Mouse (Mus musculus) heart, embryonic 15.5 days (tissue): ENCODE results near the gene Mrpl16. TPM values are rescaled to one million over a fixed set of nuclear protein-coding genes. Genes with fewer than 3 reads are reported as not detected.
A peak's percentile ranks its signal among the peaks of the same experiment; 100 is the strongest.

ENCODE experiments used
- ATAC-seq: fragments of 200-750 bp; cut with Nextera tagmentation; replicated peaks from 2 replicates; pipeline ENCODE4 v1.8.0; 2017; ENCODE audit warnings: low read depth, moderate TSS enrichment; ENCODE audit not compliant: insufficient number of reproducible peaks, insufficient read depth, low FRiP score
- H3K27ac ChIP-seq: fragments of 300-500 bp; sonication (generic); 2 replicates; pipeline ENCODE4 v1.5.1; 2015; ENCODE audit warnings: mild to moderate bottlenecking, inconsistent platforms
- H3K27me3 ChIP-seq: fragments of 300-500 bp; sonication (generic); 2 replicates; pipeline ENCODE4 v1.6.1; 2015; ENCODE audit warnings: inconsistent platforms
- H3K36me3 ChIP-seq: fragments of 300-500 bp; sonication (generic); 2 replicates; pipeline ENCODE4 v1.6.1; 2015; ENCODE audit warnings: mild to moderate bottlenecking, inconsistent platforms
- H3K4me1 ChIP-seq: fragments of 300-500 bp; sonication (generic); replicated peaks from 2 replicates; pipeline ENCODE4 v1.6.1; 2015; ENCODE audit warnings: inconsistent platforms
- H3K4me2 ChIP-seq: fragments of 300-500 bp; sonication (generic); 2 replicates; pipeline ENCODE4 v1.6.1; 2015; ENCODE audit warnings: inconsistent platforms, mild to moderate bottlenecking, moderate library complexity
- H3K4me3 ChIP-seq: fragments of 300-500 bp; sonication (generic); 2 replicates; pipeline ENCODE4 v1.5.1; 2015; ENCODE audit warnings: mild to moderate bottlenecking, inconsistent platforms
- H3K9ac ChIP-seq: fragments of 300-500 bp; sonication (generic); 2 replicates; pipeline ENCODE4 v1.6.1; 2015; ENCODE audit warnings: mild to moderate bottlenecking, inconsistent platforms
- H3K9me3 ChIP-seq: fragments of 300-500 bp; sonication (generic); replicated peaks from 2 replicates; pipeline ENCODE4 v1.6.1; 2016; ENCODE audit warnings: inconsistent platforms
- WGBS: fragments of 180-500 bp; shearing (Covaris S2); methylation state at CpG from one replicate; pipeline ENCODE4 v1.1.7; 2015; ENCODE audit warnings: mixed read lengths; 5-methylcytosine and 5-hydroxymethylcytosine counted together
- polyA plus RNA-seq: library from polyadenylated mRNA; unstranded; fragments of >200 nt; fragmentation: Nextera tagmentation; extraction: Ambion mirVana; gene quantifications from 2 replicates; pipeline ENCODE4 v1.2.1, GENCODE M21; 2015

Gene Mrpl16
- polyA plus RNA-seq, 1 experiment from 2014 or later = 66.6 TPM

GRCm38 (mm10) chr19:11818199-11819142 is 48.3 kb downstream of the Mrpl16 start:
- peak; percentile 76 for ATAC-seq
- Histone ChIP-seq H3K36me3 (no peaks in the 10 kb centered on the region), H3K9ac (peak overlapping the region; percentile 74), H3K4me2 (peak overlapping the region; percentile 99), H3K9me3 (no peaks in the 10 kb centered on the region), H3K4me1 (peaks cover 13% of the 10 kb centered on the region), H3K4me3 (peak overlapping the region; percentile 78), H3K27me3 (0 out of 2 replicates have a peak, but pooled peaks cover 3% of the 10 kb centered on the region), H3K27ac (0 out of 2 replicates have a peak overlapping the region, but pooled peaks have one; percentile 1)
- under 1% methylated on average over 66 of the region's 83 CpGs for WGBS

DNA sequence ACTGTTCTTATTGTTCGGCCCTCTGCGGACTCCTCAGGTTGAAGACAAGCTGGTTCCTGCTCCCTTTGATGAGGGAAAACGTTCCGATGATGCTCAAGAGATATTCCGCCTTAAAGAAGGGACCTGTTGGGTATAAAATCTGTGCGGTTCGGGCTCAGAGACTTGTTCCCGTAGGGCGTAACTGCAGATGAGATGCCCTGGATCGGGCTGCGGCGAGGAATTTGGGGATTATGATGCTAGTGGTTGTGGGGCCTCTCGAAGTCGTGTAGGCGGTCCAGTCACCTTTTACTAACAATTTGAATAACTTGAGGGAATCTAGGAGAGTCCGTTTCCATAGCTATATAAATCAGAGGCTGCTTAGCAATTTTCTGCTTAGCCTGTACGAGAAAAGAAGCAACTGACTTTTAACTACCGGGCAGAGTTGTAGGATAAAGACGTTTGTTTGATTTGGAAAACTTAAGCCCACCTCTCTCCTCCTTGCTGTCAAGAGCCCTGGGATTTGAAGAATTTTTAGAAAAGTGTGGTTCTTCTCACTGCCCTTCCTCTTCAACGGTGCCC is 49.0 kb downstream of the Mrpl16 start, which contains the start of gene Stx3:
Gene Stx3 (minus strand): TSS at position 261 of the 558 bp plus-strand sequence.
- Histone ChIP-seq H3K27me3 (0 out of 2 replicates have a peak, but pooled peaks cover 3% of the 10 kb centered on the region), H3K4me3 (peak within 1 kb of the TSS; percentile 78), H3K4me1 (peaks cover 13% of the 10 kb centered on the region), H3K4me2 (peak within 1 kb of the TSS; percentile 99), H3K9me3 (no peaks in the 10 kb centered on the region), H3K9ac (peak within 1 kb of the TSS; percentile 74), H3K36me3 (no peaks in the 10 kb centered on the region), H3K27ac (0 out of 2 replicates have a peak within 1 kb of the TSS, but pooled peaks have one; percentile 1)
- no peak for ATAC-seq
- WGBS = under 1% methylated on average over 20 of the region's 20 CpGs

GRCm38 (mm10) chr19:11819800-11820199 is 49.6 kb downstream of the Mrpl16 start:
- WGBS = 2% methylated on average over 15 of the region's 15 CpGs
- Histone ChIP-seq H3K27me3 (0 out of 2 replicates have a peak, but pooled peaks cover 3% of the 10 kb centered on the region), H3K36me3 (no peaks in the 10 kb centered on the region), H3K4me2 (peak overlapping the region; percentile 99), H3K9me3 (no peaks in the 10 kb centered on the region), H3K27ac (no peak overlapping the region), H3K9ac (peak overlapping the region; percentile 16; the same call in 1 of the 2 replicates), H3K4me3 (peak overlapping the region; percentile 78), H3K4me1 (peaks cover 13% of the 10 kb centered on the region)
- ATAC-seq = peak; percentile 76

GRCm38 (mm10) chr19:11820211-11820610 is 50.0 kb downstream of the Mrpl16 start:
- Histone ChIP-seq H3K4me3 (peak overlapping the region; percentile 78), H3K9ac (peak overlapping the region; percentile 16; the same call in 1 of the 2 replicates), H3K27me3 (0 out of 2 replicates have a peak, but pooled peaks cover under 1% of the 10 kb centered on the region), H3K9me3 (no peaks in the 10 kb centered on the region), H3K4me2 (peak overlapping the region; percentile 99), H3K27ac (no peak overlapping the region), H3K36me3 (no peaks in the 10 kb centered on the region), H3K4me1 (peaks cover 13% of the 10 kb centered on the region)
- no peak for ATAC-seq
- 41% methylated on average over 6 of the region's 6 CpGs for WGBS

DNA sequence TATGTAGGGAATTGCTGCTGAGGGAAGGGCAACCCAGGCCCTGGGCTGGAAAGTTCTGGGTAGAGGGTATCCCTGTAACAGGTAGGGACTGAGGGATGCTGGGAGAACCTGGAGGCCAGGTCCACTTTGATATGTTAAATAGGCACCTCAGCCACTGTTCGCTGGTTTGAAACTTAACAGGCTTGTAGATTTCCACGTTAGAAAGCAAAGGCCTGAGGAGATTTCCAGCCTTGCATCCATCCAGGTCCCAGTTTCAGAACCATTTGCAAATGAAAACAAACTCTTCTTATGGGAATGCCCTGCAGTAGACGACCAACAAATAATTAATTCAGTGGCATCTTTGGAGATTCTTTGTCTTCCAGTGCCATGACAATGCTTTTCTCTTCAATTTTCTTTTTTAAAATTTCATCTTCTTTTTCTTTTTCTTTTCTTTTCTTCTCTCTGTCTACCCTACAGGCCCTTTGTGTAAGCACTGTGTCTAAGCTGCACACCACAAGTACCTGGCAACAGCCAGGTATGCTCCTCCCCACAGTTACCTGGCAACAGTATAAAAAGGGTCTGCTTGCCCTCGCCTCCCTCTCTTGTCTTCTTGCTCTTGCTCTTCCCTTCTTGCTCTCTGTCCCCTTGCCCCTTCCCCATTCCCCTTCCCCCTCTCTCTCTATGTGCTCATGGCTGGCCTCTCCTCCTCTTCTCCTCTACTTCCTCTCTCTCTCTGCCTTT is 53.3 kb downstream of the Mrpl16 start:
- no peak for ATAC-seq
- 41% methylated on average over 4 of the region's 4 CpGs for WGBS
- Histone ChIP-seq H3K4me2 (no peak overlapping the region), H3K9ac (no peak overlapping the region), H3K4me1 (peaks cover 7% of the 10 kb centered on the region), H3K4me3 (no peak overlapping the region), H3K36me3 (no peaks in the 10 kb centered on the region), H3K27ac (no peak overlapping the region), H3K9me3 (no peaks in the 10 kb centered on the region), H3K27me3 (no peaks in the 10 kb centered on the region)

Other genes with a start within 250 kb of the Mrpl16 start
- 0.56 and 0.63 TPM in 2 replicates for gene Ms4a4d, start 233.6 kb upstream of the Mrpl16 start, polyA plus RNA-seq
- gene Ms4a6d, start 165.5 kb upstream of the Mrpl16 start, polyA plus RNA-seq = 3.7 and 5.3 TPM in 2 replicates
- 0.05 TPM in 1 of 2 replicates, not detected in the other for gene Ms4a2, start 146.7 kb upstream of the Mrpl16 start, polyA plus RNA-seq
- 0.14 TPM in 1 of 2 replicates, not detected in the other for gene Ms4a3, start 129.5 kb upstream of the Mrpl16 start, polyA plus RNA-seq
- gene Oosp2, start 109.8 kb upstream of the Mrpl16 start, polyA plus RNA-seq = not detected in 2 replicates
- gene Oosp1, start 79.2 kb upstream of the Mrpl16 start, polyA plus RNA-seq = not detected in 2 replicates
- not detected in 2 replicates for gene Oosp3, start 73.3 kb upstream of the Mrpl16 start, polyA plus RNA-seq
- not detected in 2 replicates for gene Gif, start 22.8 kb upstream of the Mrpl16 start, polyA plus RNA-seq
- 4.3 and 5.9 TPM in 2 replicates for gene Stx3, start 49.0 kb downstream of the Mrpl16 start, polyA plus RNA-seq
- not detected in 2 replicates for gene Olfr1417, start 68.8 kb downstream of the Mrpl16 start, polyA plus RNA-seq
- gene Olfr1418, start 90.7 kb downstream of the Mrpl16 start, polyA plus RNA-seq = not detected in 2 replicates
- not detected in 2 replicates for gene Olfr1419, start 104.7 kb downstream of the Mrpl16 start, polyA plus RNA-seq
- gene Olfr1420, start 116.2 kb downstream of the Mrpl16 start, polyA plus RNA-seq = 0.05 and 0.28 TPM in 2 replicates
- gene Patl1, start 142.0 kb downstream of the Mrpl16 start, polyA plus RNA-seq = 17.2 and 17.3 TPM in 2 replicates
- gene Osbp, start 195.6 kb downstream of the Mrpl16 start, polyA plus RNA-seq = 4.3 and 4.4 TPM in 2 replicates